Mouse (Mus musculus) monocyte, adult 5-6 weeks (primary cell): ENCODE results near the gene Cct2. TPM values are rescaled to one million over a fixed set of nuclear protein-coding genes. Genes with fewer than 3 reads are reported as not detected.

Experiments
- ATAC-seq: fragments of 153-309, 156-312 bp; replicated peaks from 2 replicates; pipeline ENCODE4 v1.8.0; 2017; ENCODE audit warnings: mild to moderate bottlenecking; ENCODE audit not compliant: low TSS enrichment, insufficient number of reproducible peaks, severe bottlenecking, poor library complexity, low FRiP score
- total RNA-seq: library from RNA; stranded (forward); fragments of 200-1000, 200-491, 200-594 nt; gene quantifications from 3 replicates; pipeline ENCODE4 v1.2.3, GENCODE M21; 2017

Cct2 gene
- 289 to 360 TPM (median 315 TPM) in 3 replicates for total RNA-seq

- peak; percentile 92 for ATAC-seq
Measured at GRCm38 (mm10) chr10:117063254-117064021, at the start of gene Cct2. TSS of gene Cct2 (minus strand) at chr10:117063814.

- peak; percentile 76; the same call in 1 of the 2 replicates for ATAC-seq
Measured at GRCm38 (mm10) chr10:117112545-117112944, 48.9 kb upstream of the Cct2 start.

GRCm38 (mm10) chr10:117111455-117111854, 47.8 kb upstream of the Cct2 start:
- ATAC-seq = no peak; the same call in 1 of the 2 replicates

- ATAC-seq = no peak
Measured at GRCm38 (mm10) chr10:117110271-117110670, 46.7 kb upstream of the Cct2 start.

GRCm38 (mm10) chr10:117106686-117107085, 43.1 kb upstream of the Cct2 start:
- no peak for ATAC-seq

GRCm38 (mm10) chr10:117106244-117106643, 42.6 kb upstream of the Cct2 start:
- ATAC-seq = no peak

GRCm38 (mm10) chr10:117105015-117105414, 41.4 kb upstream of the Cct2 start:
- ATAC-seq = no peak

- ATAC-seq = no peak
Measured at GRCm38 (mm10) chr10:117103854-117104598, 40.4 kb upstream of the Cct2 start.

- ATAC-seq = no peak
Measured at GRCm38 (mm10) chr10:117100175-117100574, 36.6 kb upstream of the Cct2 start.

- ATAC-seq = no peak
Measured at GRCm38 (mm10) chr10:117097116-117097698, 33.6 kb upstream of the Cct2 start.

- no peak for ATAC-seq
Measured at GRCm38 (mm10) chr10:117096096-117096495, 32.5 kb upstream of the Cct2 start.

- no peak for ATAC-seq
Measured at GRCm38 (mm10) chr10:117094504-117095329, 31.1 kb upstream of the Cct2 start.

GRCm38 (mm10) chr10:117089628-117090027, 26.0 kb upstream of the Cct2 start:
- ATAC-seq = no peak

GRCm38 (mm10) chr10:117081914-117082359, 18.3 kb upstream of the Cct2 start:
- no peak for ATAC-seq

GRCm38 (mm10) chr10:117081326-117081725, 17.7 kb upstream of the Cct2 start:
- no peak for ATAC-seq

GRCm38 (mm10) chr10:117078284-117078683, 14.7 kb upstream of the Cct2 start:
- ATAC-seq = peak; percentile 74

GRCm38 (mm10) chr10:117073176-117073575, 9.6 kb upstream of the Cct2 start:
- ATAC-seq = no peak

- ATAC-seq = peak; percentile 62
Measured at GRCm38 (mm10) chr10:117072191-117072888, 8.7 kb upstream of the Cct2 start.
